Mouse (Mus musculus) embryonic facial prominence, embryonic 10.5 days (tissue): Measurements from ENCODE around the gene Thap11. TPM values are rescaled to one million over a fixed set of nuclear protein-coding genes. Genes with fewer than 3 reads are reported as not detected.

Source experiments
- DNase-seq: peaks from one replicate; pipeline ENCODE4 v3.0.0-alpha.2; 2017; ENCODE audit warnings: low spot score
- H3K27ac ChIP-seq: fragments of 300-500 bp; sonication (generic); replicated peaks from 2 replicates; pipeline ENCODE4 v1.5.1; 2016; ENCODE audit warnings: mild to moderate bottlenecking
- H3K27me3 ChIP-seq: fragments of 300-500 bp; sonication (generic); replicated peaks from 2 replicates; pipeline ENCODE4 v1.6.1; 2016; ENCODE audit warnings: low read depth, mild to moderate bottlenecking; ENCODE audit not compliant: poor library complexity, severe bottlenecking
- H3K36me3 ChIP-seq: fragments of 300-500 bp; sonication (generic); replicated peaks from 2 replicates; pipeline ENCODE4 v1.6.1; 2016; ENCODE audit warnings: mild to moderate bottlenecking, moderate library complexity
- H3K4me1 ChIP-seq: fragments of 300-500 bp; sonication (generic); 2 replicates; pipeline ENCODE4 v1.6.1; 2016
- H3K4me3 ChIP-seq: fragments of 300-500 bp; sonication (generic); 2 replicates; pipeline ENCODE4 v1.5.1; 2016; ENCODE audit warnings: mild to moderate bottlenecking, moderate library complexity
- H3K9me3 ChIP-seq: fragments of 300-500 bp; sonication (generic); 2 replicates; pipeline ENCODE4 v1.6.1; 2016; ENCODE audit warnings: mild to moderate bottlenecking
- WGBS: fragments of 180-500 bp; shearing (Covaris S2); methylation state at CpG from one replicate; pipeline ENCODE4 v1.1.7; 2016; 5-methylcytosine and 5-hydroxymethylcytosine counted together
- polyA plus RNA-seq: library from polyadenylated mRNA; unstranded; fragments of >200 nt; fragmentation: Nextera tagmentation; extraction: Ambion mirVana; gene quantifications from 2 replicates; pipeline ENCODE4 v1.2.1, GENCODE M21; 2016

Gene Thap11
- polyA plus RNA-seq, 1 experiment from 2014 or later = 82.1 TPM

DNA sequence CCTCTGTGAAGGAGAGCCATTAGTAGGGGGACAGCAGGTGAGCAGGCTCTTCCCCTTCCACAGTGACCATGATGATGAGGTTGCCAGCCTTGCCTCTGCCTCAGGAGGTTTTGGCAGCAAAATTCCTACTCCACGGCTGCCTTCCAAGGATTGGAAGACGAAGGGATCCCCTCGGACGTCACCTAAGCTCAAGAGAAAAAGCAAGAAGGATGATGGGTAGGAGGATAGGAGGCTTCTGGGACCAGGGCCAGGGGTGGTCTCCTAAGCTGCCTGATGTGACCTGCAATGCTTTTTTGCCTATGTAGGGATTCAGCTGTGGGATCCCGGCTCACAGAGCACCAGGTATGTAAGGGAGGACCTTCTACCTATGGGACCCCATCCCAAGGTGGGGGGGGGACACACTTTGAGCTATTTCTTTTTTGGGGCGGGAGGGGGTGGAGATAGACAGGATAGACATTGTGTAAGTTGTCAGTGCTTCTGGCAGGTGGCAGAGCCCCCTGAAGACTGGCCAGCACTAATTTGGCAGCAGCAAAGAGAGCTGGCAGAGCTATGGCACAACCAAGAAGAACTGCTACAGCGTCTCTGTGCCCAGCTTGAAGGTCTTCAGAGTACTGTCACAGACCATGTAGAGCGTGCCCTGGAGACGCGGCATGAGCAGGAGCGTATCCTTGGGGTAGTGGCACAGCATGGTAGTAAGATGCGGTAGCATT, 35.0 kb downstream of the Thap11 start:
- H3K4me1 ChIP-seq = peaks cover 10% of the 10 kb centered on the region
- no peaks in the 10 kb centered on the region for H3K27me3 ChIP-seq
- H3K36me3 ChIP-seq = peaks cover 99% of the 10 kb centered on the region
- 93% methylated on average over 12 of the region's 12 CpGs for WGBS
- H3K9me3 ChIP-seq = no peaks in the 10 kb centered on the region
- no peak overlapping the region for H3K27ac ChIP-seq
- no peak overlapping the region for H3K4me3 ChIP-seq
- no peak for DNase-seq

DNA sequence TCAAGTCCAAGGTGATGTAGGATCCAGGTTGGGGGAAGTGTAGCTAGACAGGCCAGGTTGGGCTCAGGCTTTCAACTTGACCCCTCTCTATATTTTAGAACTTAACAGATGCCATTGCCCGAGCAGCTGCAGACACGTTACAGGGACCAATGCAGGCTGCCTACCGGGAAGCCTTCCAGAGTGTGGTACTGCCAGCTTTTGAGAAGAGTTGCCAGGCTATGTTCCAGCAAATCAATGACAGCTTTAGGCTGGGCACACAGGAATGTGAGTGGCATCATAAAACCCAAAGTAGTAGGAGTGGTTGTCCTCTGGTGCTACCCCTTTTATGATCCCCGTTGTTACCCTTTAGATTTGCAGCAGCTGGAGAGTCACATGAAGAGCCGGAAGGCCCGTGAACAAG, 35.9 kb downstream of the Thap11 start:
- Histone ChIP-seq H3K36me3 (peaks cover 92% of the 10 kb centered on the region), H3K4me1 (peaks cover 10% of the 10 kb centered on the region), H3K9me3 (no peaks in the 10 kb centered on the region), H3K4me3 (no peak overlapping the region), H3K27ac (no peak overlapping the region), H3K27me3 (no peaks in the 10 kb centered on the region)
- 92% methylated on average over 6 of the region's 6 CpGs for WGBS
- no peak for DNase-seq

DNA sequence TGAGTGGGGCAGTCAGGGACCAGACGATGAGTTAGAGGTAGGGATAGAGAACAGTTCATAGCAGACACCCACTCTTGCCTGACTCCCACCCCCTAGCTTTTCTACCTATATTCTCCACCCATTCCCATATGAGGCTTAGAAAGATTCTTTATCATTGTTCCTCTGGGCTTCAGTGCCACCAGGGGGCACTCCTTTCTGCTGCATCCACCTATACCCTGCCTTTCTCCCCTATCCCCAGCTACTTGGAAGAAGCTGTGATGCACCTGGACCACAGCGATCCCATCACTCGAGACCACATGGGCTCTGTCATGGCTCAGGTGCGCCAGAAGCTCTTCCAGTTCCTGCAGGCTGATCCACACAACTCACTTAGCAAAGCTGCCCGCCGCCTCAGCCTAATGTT, 37.5 kb downstream of the Thap11 start:
- H3K36me3 ChIP-seq = peaks cover 76% of the 10 kb centered on the region
- 88% methylated on average over 6 of the region's 6 CpGs for WGBS
- no peak for DNase-seq

DNA sequence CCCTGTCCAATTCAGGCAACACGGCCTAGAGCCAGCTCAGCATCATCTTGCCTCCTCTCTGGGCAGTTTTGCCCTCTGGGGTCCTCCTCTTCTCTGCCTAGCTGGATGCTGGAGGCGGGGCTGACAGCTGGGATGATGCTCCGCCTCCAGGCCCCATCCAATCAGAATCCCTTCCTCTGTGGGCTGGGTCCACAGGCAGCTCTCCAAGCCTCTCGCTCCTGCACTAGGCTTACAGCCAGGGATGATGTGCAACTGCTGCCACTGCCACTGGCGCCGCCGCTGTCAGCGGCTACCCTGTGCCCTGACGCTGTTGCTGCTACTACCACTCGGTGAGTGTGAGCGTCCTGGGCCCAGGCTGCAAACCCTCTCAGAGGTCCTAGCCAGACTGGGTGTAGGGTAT, 38.4 kb downstream of the Thap11 start, which contains the start of gene Nrn1l:
Gene Nrn1l, plus strand, starts transcription at position 229 of the 400 bp plus-strand sequence.
- peak within 1 kb of the TSS; percentile 36 for H3K4me3 ChIP-seq
- no peaks in the 10 kb centered on the region for H3K27me3 ChIP-seq
- DNase-seq = peak; percentile 84
- H3K36me3 ChIP-seq = peaks cover 67% of the 10 kb centered on the region
- H3K4me1 ChIP-seq = peaks cover 10% of the 10 kb centered on the region
- H3K9me3 ChIP-seq = no peaks in the 10 kb centered on the region
- 7% methylated on average over 11 of the region's 11 CpGs for WGBS
- H3K27ac ChIP-seq = no peak within 1 kb of the TSS

More for the DNA sequence above, 37.5 kb downstream of the Thap11 start:
- Histone ChIP-seq H3K9me3 (no peaks in the 10 kb centered on the region), H3K4me3 (no peak overlapping the region), H3K27me3 (no peaks in the 10 kb centered on the region), H3K4me1 (peaks cover 10% of the 10 kb centered on the region), H3K27ac (no peak overlapping the region)

DNA sequence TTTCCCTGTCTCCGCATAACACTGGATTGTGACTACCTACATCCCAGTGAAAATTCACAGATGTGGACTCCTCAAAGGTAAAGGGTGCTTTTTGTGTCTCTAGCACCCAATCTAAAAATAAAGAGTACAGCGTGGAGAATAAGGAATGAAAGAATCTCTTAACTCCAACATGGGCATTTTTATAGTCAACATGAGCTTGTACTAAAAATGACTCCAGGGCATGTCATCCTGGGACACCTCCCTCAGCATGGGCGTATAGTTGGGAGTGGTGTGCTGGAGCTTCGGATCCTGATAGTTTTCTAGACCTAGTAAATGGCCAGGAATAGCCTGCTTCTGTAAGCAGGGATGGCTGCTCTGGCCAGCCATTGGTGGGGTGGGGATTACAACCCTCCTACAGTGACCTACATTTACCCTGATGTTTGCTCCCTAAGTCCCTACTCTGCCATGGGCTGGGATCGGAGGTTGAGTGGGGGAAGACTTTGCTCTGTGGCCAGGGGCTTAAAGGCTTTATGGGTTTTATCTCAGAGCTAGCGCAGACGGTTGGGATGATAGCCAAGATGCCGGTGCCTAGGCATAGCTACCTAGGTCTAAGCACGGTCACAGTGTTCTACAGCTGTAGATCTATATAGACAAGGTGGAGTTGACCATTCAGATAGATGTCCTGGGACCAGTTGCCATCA, 43.0 kb downstream of the Thap11 start:
- WGBS = 84% methylated on average over 9 of the region's 9 CpGs
- no peak overlapping the region for H3K4me3 ChIP-seq
- H3K36me3 ChIP-seq = peaks cover 21% of the 10 kb centered on the region
- DNase-seq = no peak
- H3K27me3 ChIP-seq = no peaks in the 10 kb centered on the region
- peaks cover 15% of the 10 kb centered on the region for H3K4me1 ChIP-seq
- H3K9me3 ChIP-seq = no peaks in the 10 kb centered on the region
- H3K27ac ChIP-seq = no peak overlapping the region

DNA sequence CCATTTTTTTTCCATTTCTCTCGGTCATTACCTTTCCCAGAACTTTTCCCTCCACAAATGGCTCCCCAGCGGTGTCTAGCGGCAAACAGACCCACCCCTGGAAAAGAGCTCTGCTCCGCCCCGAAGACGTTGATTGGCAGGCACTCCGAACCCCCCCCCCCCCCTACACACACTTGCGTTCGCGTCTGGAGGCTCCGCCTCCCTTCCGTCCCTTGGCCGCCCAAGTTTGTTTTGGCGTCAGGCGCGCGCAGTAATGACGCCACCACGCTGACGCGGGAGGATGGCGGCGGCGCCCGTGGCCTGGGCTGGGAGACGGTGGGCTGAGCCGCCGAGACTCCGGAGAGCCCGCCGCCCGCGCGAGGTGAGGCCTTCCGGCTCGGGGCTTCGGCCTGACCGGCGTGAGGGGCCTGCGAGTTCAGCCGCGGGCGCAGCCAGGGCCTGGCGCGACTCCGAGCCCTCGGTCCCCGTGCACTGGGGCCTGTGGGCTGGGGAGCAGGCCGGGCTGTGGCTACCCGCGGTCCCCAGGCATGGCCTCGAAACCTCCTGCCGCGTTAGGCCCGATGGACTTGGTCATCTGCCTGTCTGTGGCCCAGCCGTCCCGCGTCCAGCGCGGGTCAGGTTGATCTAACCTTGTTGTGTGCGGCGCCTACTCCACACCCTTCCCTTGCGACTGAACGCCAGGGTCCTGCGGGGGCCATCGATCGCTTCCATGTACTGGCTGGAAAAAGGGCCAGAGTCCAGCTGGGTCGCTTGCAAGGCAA, 45.4 kb downstream of the Thap11 start, which contains the start of gene Pskh1:
Gene Pskh1, plus strand, starts transcription at position 262 of the 761 bp plus-strand sequence.
- Histone ChIP-seq H3K27me3 (no peaks in the 10 kb centered on the region), H3K4me3 (peak within 1 kb of the TSS; percentile 97), H3K36me3 (no peaks in the 10 kb centered on the region), H3K27ac (peak within 1 kb of the TSS; percentile 98), H3K4me1 (peaks cover 8% of the 10 kb centered on the region), H3K9me3 (no peaks in the 10 kb centered on the region)
- peak; percentile 96 for DNase-seq
- under 1% methylated on average over 68 of the region's 68 CpGs for WGBS

DNA sequence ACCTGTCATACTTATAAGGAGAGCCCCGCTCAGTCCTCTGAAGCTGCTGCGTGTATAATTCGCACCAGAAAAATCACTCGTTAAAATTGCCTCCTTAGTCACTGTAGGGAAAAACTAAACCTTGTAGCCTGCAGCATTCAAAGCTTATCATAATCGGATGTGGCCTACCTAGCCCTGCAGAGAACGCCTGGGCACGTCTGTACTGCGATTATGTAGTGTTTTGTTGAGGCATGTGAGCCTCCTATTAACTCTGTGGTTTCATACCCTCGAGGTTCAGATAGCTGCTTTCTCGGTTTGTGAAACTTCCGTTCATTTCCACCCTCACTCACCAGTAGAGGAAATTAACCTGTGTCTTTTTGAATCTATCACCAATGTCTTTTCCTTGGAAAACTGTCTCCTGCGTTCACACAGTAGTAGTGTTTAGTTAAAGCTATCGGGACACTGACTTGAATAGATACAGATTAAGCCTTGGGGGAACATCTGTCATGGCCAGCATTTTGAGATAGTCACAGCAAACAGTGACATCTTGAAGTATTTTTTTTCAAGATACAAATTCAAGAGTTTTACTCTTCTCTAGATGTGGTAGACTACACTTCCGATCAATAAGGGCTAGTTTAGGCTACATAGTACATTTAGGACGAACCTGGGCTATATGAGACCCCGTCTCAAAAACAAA, 46.1 kb downstream of the Thap11 start:
- Histone ChIP-seq H3K9me3 (no peaks in the 10 kb centered on the region), H3K4me1 (peaks cover 8% of the 10 kb centered on the region), H3K27ac (peak overlapping the region; percentile 98), H3K4me3 (peak overlapping the region; percentile 97), H3K36me3 (no peaks in the 10 kb centered on the region), H3K27me3 (no peaks in the 10 kb centered on the region)
- no peak for DNase-seq
- 38% methylated on average over 16 of the region's 16 CpGs for WGBS

Other genes with a start within 250 kb of the Thap11 start
- 13.5 and 15.9 TPM in 2 replicates for gene Ripor1, start 249.9 kb upstream of the Thap11 start, polyA plus RNA-seq
- 136 and 137 TPM in 2 replicates for gene Ctcf, start 218.6 kb upstream of the Thap11 start, polyA plus RNA-seq
- 0.59 and 0.64 TPM in 2 replicates for gene Agrp, start 217.7 kb upstream of the Thap11 start, polyA plus RNA-seq
- 1.5 TPM in 2 replicates for gene Carmil2, start 168.9 kb upstream of the Thap11 start, polyA plus RNA-seq
- gene Acd, start 154.0 kb upstream of the Thap11 start, polyA plus RNA-seq = 67.7 and 72.6 TPM in 2 replicates
- 15.1 and 16.8 TPM in 2 replicates for gene Pard6a, start 154.0 kb upstream of the Thap11 start, polyA plus RNA-seq
- not detected in 2 replicates for gene 4933405L10Rik, start 147.5 kb upstream of the Thap11 start, polyA plus RNA-seq
- 49.3 and 54.0 TPM in 2 replicates for gene Enkd1, start 146.9 kb upstream of the Thap11 start, polyA plus RNA-seq
- gene Gfod2, start 96.5 kb upstream of the Thap11 start, polyA plus RNA-seq = 34.7 and 36.6 TPM in 2 replicates
- gene Ranbp10, start 27.8 kb upstream of the Thap11 start, polyA plus RNA-seq = 11.4 and 12.1 TPM in 2 replicates
- 0.19 and 0.40 TPM in 2 replicates for gene Tsnaxip1, start 27.4 kb upstream of the Thap11 start, polyA plus RNA-seq
- gene Cenpt, start 1.9 kb upstream of the Thap11 start, polyA plus RNA-seq = 49.6 and 51.2 TPM in 2 replicates
- 394 and 398 TPM in 2 replicates for gene Nutf2, start 5.4 kb downstream of the Thap11 start, polyA plus RNA-seq
- 69.8 and 78.4 TPM in 2 replicates for gene Edc4, start 25.7 kb downstream of the Thap11 start, polyA plus RNA-seq
- gene Nrn1l, start 38.4 kb downstream of the Thap11 start, polyA plus RNA-seq = 0.35 and 0.54 TPM in 2 replicates
- 35.9 and 38.1 TPM in 2 replicates for gene Pskh1, start 45.3 kb downstream of the Thap11 start, polyA plus RNA-seq
- gene Ctrl, start 78.7 kb downstream of the Thap11 start, polyA plus RNA-seq = 1.9 and 2.2 TPM in 2 replicates
- gene Psmb10, start 83.3 kb downstream of the Thap11 start, polyA plus RNA-seq = 30.5 and 36.8 TPM in 2 replicates
- 1.7 and 2.4 TPM in 2 replicates for gene Lcat, start 88.2 kb downstream of the Thap11 start, polyA plus RNA-seq
- 31.0 and 33.9 TPM in 2 replicates for gene Slc12a4, start 111.0 kb downstream of the Thap11 start, polyA plus RNA-seq
- gene Dpep3, start 124.3 kb downstream of the Thap11 start, polyA plus RNA-seq = not detected in 2 replicates
- 21.0 and 24.9 TPM in 2 replicates for gene Dus2, start 136.2 kb downstream of the Thap11 start, polyA plus RNA-seq
- not detected in 2 replicates for gene Dpep2nb, start 150.8 kb downstream of the Thap11 start, polyA plus RNA-seq
- gene Ddx28, start 156.8 kb downstream of the Thap11 start, polyA plus RNA-seq = 22.3 and 23.6 TPM in 2 replicates
- 6.8 and 7.3 TPM in 2 replicates for gene Nfatc3, start 203.7 kb downstream of the Thap11 start, polyA plus RNA-seq